Mouse (Mus musculus): ENCODE data around the gene Cd180.

Cd180 gene

DNA sequence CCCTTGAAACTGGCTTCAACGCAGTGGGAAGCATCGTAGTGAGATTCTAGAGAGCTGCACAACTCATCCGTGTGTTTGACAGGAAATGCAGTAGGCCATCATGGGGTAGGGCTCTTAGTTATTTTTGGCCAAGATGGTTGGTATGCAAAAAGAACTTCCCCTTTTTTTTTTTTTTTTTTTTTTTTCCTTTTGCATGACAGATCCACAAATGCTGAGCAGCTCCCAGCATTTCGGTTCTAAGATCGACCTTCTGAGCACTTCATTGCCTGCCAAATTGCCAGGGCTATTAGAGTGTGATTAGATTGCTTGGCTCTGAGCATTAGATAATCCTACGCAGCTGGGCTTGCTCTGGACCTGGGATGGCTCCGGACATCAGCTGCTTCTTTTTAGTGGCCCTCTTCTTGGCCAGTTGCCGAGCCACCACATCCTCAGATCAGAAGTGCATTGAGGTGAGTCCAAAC is at the start of gene Cd180:
Gene Cd180 (plus strand): TSS at position 218 of the 461 bp plus-strand sequence.
- no peak for DNase-seq (ENCODE audit: low read depth, low spot score)

DNA sequence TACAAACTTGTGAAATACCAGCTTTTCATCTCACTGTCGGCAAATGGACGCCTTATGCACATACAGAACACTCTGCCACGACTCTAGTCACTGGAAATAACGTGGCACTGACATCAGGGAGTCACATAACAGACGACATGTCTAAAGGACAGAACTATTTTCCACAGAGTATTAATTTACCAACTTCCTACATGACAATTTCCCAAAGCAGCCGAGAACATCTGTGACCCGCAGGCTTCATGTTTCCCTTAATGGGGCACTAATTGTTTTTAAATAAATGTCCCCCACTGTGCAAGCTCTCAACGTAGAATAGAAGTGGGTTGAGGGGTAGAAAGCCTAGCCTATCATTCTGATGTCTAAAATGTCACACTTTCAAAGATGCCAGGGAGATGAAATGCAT is 49.0 kb upstream of the Cd180 start:
- no peak for DNase-seq (ENCODE audit: low read depth, low spot score)

DNA sequence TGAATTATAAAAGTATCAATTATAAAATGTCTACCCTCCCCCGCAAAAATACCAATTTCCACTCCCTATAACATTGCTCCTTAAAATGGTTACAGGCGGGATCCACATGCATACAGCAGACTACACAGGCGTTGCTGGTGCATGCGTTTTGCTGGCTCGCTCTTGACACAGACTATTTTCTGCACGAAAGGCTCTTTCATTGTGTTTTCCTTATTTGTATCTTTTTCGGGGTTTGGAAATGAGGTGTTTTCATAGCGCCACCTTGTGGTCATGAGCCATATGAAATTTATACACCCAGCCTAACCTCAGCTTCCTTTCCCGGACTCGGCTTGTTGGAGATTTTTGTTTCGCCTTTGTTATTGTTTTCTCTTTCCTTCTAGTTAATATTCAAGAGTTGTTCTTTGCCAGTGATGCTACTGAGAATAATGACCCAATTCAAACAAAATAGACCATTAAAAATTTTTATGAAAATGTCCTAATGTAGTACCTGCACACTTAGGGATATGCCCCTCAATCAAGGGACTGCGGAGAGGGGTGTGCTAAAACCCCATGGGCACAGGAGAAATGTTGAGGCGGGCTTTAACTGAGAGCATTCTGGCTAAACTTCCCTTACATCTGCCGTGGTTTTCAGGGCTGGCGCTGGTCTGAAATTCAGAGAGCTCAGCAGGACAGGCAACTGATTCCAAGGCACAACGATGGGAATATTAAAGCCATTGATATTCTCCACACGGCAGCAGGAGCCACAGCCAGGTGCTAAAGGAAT is 48.4 kb upstream of the Cd180 start:
- peak; percentile 73 for DNase-seq (ENCODE audit: low read depth, low spot score)

DNA sequence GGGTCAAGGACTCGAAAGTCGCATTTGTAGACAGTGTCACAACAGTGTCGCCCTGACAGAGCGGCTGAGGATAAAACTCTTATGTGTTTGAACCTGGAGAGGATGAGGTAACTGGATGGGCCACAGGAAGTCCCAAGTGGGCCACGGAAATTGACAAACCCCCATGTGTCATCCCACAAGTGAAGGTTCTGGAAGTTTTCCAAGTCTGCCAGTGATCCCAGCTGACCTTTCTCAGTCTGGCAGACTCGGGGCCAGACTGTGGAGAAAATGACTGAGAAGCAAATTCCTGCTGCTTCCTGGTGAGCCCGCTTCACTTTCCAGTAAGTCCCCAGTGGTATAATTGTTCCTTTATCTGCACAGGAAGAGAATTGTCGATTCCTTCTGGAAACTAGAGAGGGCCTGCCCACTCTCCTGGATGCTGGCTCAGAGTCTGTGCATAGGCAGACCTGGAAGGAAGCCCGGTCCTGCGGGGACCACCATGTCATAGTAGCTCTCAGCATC is 47.0 kb upstream of the Cd180 start:
- DNase-seq (ENCODE audit: low read depth, low spot score), result peak; percentile 51

DNA sequence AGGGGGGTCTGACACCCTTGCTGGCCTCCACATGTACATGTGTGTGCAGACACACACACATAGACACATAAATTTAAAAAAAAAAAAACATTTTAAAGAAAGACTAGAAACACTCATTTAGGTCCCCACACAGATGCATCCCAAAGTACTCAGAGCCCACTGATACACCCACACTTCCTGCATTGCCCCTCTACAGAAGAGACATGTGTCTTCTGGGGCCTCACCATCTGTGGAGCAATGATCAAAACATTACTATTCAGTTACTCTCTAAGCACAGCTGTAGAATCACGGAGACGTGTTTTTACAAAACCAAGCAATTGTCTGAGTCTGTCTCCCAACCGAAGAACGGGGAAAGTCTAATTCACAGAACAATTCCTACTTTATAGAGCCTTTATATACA is 45.8 kb upstream of the Cd180 start:
- DNase-seq (ENCODE audit: low read depth, low spot score), result no peak

DNA sequence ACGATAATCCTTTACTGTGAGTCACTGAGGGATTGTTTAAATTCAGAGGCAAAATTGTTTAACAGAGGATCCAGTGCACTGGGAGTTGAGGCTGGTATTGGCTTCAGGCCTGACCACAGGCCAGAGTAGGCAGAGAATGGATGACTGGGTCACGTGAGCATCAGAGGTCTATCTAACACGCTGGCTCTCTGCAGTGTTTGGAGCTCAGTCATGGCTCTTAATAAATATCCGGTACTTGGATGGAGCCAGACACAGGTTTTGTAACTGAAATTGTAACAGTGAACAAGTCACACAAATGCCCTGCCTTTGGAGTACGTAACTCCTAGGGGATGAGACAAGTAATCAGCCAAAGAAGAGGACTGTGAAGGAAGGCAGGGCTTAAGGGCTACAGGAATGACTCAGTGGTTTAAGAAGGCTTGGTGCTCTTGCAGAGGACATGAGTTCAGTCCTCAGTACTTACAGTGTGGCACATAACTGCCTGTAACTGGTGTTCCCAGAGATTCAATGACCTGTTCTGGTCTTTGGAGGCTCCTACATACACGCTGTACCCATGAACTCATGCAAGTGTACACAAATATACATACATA is 41.0 kb upstream of the Cd180 start:
- DNase-seq (ENCODE audit: low read depth, low spot score), result no peak

DNA sequence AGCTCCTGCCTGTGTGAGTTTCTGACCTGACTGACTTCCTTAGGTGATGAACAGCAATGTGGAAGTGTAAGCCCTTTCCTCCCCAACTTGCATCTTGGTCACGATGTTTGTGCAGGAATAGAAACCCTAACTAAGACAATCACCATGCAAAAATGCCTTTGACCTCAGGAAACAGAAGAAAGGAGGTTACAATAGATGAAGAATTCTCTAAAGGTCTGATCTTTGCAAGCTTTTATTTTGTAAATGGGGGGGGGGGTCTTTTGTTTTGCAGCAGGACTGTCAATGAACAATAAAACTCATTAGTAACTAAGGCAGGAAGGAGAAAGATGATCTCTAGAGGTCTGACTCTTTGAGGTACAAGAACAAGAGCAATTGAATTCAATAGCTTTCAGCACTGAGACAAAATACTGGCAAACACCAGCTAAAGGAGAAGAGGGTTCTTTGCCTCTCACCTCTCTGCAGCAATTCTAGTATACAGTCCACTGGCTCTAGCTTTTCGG is 38.2 kb upstream of the Cd180 start:
- peak; percentile 89 for DNase-seq (ENCODE audit: low read depth, low spot score)

DNA sequence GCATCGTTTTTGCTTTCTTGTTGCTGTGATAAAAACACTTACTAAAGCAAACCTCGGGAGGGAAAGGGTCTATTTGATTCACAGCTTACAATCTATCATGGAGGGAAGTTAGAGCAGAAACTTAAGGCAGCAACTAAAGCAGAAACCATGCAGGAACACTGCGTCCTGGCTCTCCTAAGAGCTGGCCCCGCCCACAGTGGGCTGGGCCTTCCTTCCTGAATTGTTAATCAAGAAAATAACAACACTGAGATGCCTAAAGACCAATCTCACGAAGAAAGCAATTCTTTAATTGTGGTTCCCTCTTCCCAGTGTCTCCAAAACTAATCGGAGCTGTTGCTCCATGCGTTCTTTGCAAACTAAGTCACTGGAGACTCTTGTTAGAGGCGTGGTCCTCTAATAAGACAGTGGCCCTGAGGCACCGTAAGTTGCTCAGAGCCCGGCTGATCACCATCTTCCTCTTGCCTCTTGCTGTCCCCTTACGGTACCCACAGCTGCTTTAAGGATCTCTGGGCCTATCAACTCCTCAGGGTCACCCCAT is 37.1 kb upstream of the Cd180 start:
- DNase-seq (ENCODE audit: low read depth, low spot score), result peak; percentile 70

DNA sequence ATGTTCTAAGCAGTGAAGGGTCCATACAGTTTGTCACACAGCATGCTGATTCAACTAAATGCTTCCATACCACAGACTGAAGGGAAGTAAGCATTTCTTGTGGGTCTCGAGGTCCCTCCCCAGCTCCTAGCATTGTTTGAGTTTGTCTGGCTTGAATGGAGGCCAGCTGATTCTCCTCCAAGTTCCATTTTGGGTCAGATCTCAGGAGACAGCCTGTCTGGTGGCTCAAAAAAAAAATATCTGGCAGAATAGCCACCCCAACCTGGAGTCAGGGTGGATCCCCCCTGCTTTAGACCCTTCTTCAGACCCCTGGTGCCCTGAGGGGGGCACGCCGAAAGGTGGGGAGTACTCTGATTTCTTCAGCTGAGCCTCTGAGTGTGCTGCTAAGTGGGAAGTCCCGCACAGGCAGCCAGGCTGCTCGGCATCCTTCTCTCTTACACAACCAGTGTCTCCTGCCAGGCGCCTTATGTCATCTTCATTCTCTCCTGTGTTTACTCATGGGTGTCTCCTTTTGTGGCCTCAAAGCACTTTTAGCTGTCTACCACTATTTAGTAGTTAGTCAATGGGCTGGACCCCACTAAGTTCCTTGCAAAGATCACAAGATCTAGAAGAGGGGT is 35.0 kb upstream of the Cd180 start:
- no peak for DNase-seq (ENCODE audit: low read depth, low spot score)

DNA sequence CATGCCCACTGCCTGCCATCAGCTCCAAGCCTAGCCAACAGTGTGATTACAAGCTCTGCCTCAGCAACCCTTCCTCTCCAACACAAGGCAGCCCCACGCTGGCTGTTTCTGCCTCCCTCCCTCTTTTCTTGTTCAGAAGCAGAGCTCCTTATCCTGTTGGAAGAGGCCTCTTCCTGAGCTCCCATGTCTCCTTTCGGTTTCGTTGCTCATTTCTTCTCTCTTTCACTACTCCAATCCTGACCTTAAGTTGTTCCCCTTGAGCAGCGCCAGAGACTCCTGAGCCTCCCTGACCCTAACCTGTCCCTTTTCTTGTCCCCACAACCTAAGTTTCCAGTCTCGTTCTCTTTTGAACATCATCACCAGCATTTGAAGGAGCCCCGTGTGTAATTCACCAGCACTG is 29.3 kb upstream of the Cd180 start:
- DNase-seq (ENCODE audit: low read depth, low spot score), result peak; percentile 6

DNA sequence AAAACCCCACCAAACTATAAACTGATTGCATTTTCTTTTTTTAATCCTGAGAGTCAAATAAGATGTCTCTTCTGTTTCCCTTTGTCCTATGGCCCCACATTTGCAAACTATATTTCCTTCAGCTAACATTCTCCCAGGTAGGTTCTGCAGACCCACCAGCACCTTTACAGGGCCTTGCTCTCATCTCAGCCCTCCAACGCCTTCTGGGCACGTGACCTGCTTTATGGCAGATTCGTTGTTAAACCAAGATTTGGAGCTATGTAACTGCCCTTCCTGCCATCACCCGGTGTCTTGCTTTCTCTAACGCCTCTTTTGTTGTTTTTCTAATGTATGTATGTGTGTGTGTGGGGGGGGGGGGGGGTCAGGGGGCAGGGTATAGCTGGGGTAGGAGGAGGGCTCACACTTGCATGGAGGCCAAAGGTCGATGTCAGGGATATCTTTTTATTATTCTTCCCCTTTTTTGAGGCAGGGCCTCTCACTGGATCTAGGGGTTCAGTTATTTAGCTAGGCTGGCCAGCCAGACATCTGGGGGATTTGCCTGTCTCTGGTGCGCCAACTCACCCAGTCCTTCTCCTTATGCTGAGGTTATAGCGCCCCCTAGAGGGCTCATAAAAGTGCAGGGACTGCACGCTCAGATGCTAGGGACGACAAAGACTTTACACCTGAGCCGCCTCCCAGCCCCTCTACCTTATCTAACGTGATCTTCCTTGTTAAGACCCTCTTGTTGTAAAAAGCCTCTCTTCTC is 28.3 kb upstream of the Cd180 start:
- DNase-seq (ENCODE audit: low read depth, low spot score), result peak; percentile 87

DNA sequence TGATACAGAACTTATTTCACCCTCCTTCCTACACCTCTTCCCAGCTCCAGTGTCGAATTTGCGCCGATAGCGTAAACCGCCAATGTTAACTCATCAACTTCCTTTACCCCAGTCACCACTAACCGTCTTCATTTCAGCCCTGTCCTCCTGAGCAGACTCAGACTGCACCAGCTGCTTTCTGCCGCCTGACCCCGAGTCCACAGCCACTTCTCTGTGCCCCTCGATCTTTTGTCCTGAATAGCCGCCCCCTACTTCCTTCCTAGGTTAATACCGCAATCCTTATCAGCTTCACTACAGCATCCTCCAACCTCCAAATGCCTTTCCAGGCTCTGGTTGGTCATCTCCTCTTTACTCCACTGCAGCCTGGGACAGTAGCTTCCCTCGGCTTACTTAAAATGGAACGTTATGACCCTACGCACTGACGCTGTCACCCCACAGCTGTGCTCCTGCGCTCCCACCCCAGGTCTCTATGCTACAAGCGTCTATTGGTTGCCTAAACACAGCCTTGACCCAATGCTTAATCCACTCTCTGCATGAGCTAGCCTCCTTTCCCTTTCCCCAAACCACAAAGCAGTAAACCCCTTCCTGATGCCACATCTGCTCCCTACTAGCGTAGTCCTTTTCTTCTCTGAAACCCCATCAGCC is 27.6 kb upstream of the Cd180 start:
- DNase-seq (ENCODE audit: low read depth, low spot score), result peak; percentile 16

DNA sequence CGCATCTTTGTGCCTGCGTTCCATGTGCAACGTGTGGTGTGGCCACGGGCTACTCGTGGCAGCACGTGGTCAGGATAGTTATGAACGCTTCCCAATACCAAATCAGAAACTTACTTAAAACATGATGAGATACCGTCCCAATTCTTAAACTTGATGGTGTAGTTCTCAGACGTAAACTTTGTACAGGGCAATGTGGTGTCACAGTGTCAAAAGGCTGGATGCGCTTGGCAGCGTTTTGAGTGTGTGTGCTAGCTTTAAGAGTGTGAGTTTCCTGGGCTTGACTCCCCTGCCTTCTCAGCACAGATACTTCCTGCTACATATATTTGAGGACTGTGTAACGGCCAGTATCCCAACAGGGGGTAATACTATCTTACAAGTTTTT is 27.1 kb upstream of the Cd180 start:
- DNase-seq (ENCODE audit: low read depth, low spot score), result no peak

DNA sequence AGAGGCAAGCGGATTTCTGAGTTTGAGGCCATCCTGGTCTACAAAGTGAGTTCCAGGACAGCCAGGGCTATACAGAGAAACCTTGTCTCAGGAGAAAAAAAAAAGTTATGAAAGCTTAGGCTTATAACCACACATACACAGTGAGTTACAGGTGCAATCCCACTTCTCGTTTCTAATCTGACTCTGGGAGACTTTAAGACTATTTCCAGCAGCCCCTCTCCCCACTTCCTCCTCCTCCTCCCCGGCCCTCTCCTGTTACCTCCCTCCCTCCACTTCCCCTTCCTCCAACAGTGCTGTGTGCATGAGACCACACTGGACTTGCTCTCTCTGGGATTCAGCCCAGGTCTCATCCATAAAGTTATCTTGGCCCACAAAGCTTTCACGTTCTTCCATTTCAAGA is 26.6 kb upstream of the Cd180 start:
- DNase-seq (ENCODE audit: low read depth, low spot score), result no peak

DNA sequence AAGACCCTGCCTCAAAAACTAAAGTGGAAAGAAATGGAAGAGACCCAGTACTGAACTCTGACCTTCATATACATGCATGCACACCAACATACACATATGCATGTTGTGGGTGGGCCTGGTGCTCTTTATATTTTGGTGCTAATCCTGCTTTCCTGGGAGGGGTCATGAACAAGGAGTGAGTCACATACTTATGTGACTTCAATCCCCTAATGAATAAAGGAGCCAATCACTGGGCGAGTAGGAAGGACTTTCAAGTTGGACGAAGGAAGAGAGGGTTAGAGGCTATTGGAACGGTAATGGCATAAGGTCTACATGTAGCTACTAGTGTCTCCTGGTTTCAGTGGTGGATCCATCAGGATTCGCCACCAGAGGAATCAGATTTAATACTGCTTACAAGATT is 26.0 kb upstream of the Cd180 start:
- DNase-seq (ENCODE audit: low read depth, low spot score), result no peak

DNA sequence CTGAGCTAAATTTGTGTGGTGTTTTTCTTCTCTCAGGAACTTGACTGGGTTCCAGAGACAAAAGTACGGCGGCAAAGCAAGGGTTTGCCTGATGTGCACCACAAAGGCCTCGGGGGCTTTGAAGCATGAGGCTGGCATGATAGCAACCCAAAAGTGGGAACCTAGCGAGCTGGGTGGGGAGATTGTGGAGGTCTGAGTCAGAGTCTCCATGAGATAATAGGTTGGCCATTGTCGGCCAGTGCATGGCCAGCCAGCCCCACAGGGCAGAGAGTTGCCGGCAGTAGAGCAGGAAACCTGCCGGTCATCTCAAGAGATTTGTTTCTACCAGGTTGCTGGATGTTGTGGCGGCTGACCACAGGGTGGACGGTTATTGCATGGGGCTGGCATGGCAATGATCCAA is 25.5 kb upstream of the Cd180 start:
- no peak for DNase-seq (ENCODE audit: low read depth, low spot score)

DNA sequence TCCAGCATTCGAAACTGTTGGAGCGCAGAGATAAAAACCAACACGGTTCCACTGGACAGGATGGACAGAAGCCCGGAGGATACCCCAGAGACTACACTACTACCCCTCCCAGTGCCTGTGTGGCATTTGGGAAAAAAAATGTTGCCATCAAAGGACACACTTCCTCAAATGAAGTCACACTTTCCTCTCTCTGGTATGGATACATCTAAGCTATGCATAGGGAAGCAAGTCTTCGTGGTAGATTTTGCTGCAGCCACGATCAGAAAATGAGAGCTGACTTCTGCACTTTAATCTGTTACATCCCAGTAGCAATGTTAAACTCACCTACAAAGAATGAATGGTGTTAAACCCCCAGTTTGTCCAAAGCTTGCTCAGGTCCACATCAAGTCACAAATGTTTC is 24.4 kb upstream of the Cd180 start:
- DNase-seq (ENCODE audit: low read depth, low spot score), result no peak

DNA sequence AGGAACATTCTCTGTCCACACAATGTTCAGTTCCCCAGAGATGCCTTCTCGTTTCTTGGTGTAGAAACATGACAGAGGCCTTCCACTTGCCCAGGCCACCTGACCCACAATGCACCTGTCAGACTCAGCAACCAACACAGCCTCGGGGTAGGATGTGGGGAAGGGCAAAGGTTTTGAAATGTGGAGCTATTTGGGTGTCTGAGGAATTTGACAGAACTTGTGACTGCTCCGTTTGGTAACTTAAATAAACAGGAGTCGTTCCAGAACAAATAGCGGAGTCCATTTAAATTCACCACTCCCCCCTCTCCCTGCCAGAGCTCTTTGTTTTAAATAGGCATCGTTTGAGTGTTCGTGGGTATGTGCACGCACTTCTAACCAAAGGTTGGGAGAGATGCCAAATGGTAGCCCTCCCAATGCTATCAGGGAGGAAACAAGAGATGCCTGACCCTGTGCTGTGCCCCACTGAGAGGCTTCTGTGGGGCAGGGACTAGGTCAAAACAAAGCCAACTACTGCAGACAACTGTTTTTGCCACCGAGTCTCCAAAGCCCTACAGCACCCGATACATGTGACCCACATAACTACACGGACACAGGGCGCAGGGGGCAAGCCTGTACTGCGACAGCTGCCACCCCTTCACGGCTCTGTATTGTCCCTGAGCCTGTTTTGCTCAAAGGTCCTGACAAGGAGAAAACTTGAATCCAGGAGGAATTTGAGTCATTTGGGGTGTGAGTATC is 23.7 kb upstream of the Cd180 start:
- peak; percentile 14 for DNase-seq (ENCODE audit: low read depth, low spot score)

DNA sequence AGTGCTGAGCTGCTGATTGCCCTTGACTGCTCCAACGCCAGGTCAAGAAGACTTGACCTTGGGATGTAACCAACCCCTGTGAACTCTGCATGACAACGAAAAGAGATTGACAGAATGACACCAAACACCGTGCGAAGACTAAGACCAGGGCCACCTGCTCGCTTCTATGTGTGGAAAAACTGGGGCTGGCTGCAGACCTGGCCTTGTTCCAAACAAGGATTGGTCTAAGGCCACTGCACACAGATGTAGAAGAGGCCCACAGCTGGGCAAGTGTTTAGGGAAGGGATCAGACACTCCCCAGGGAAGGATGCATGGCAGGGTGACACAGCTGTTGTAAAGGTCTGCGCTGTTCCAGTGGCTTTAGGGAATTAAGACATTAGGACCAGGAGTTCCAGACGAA is 22.9 kb upstream of the Cd180 start:
- peak; percentile 66 for DNase-seq (ENCODE audit: low read depth, low spot score)

DNA sequence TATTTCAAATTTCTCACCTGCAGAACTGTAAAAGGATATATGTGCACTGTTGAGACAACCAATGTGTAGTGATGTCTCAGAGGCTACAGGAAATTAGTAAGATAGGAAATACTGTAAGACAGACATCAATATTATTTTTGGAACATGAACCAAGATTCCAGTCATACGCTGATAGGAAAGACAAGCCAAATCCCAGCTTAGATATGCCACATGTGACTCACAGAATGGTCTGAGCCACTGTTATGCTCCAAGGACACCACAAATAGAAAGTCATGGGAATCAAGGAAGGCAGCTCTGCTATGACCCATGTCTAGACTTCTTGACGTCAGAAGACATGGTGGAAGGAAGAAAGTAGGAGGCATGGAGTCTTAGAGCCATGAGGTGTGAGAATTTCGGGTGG is 19.3 kb upstream of the Cd180 start:
- no peak for DNase-seq (ENCODE audit: low read depth, low spot score)
